Mouse (Mus musculus): ENCODE results near the gene Casp14. TPM values are rescaled to one million over a fixed set of nuclear protein-coding genes. Genes with fewer than 3 reads are reported as not detected.
A peak's percentile ranks its signal among the peaks of the same experiment; 100 is the strongest.

The Casp14 gene
- polyA plus RNA-seq (2012; rRNA removed), result 0.03 and 0.10 TPM in 2 replicates

GRCm38 (mm10) chr10:78718056-78718455, at the start of gene Casp14:
Casp14 (minus strand) TSS chr10:78718294.
- TF ChIP-seq POLR2A (IDR thresholded peaks at IDR 0.05; ENCODE audit: borderline replicate concordance, extremely low read depth, insufficient read depth, insufficient read length, poor library complexity, severe bottlenecking), result no peak
- TF ChIP-seq CTCF (IDR thresholded peaks at IDR 0.05; ENCODE audit: borderline replicate concordance, extremely low read depth, insufficient read depth, insufficient read length), result no peak
- DNase-seq (ENCODE audit: low read depth), result no peak

DNA sequence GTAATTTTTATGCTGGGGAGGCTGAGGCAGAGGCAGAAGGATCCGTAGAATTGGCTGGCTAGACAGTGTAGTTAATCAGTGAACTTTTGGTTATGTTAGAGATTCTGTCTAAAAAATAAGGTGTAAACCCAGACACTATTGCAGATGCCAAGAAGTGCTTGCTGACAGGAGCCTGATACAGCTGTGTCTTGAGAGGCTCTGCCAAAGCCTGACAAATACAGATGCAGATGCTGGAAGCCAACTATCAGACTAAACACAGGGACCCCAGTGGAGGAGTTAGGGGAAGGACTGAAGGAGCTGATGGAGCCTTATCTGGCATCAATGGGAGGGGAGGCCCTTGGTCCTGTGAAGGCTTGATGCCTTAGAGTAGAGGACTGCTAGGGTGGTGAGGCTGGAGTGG, 47.5 kb upstream of the Casp14 start:
- TF ChIP-seq CTCF (IDR thresholded peaks at IDR 0.05; ENCODE audit: borderline replicate concordance, extremely low read depth, insufficient read depth, insufficient read length) (no peak), POLR2A (IDR thresholded peaks at IDR 0.05; ENCODE audit: borderline replicate concordance, extremely low read depth, insufficient read depth, insufficient read length, poor library complexity, severe bottlenecking) (no peak)
- no peak for DNase-seq (ENCODE audit: low read depth)

- TF ChIP-seq POLR2A (IDR thresholded peaks at IDR 0.05; ENCODE audit: borderline replicate concordance, extremely low read depth, insufficient read depth, insufficient read length, poor library complexity, severe bottlenecking) (no peak), CTCF (IDR thresholded peaks at IDR 0.05; ENCODE audit: borderline replicate concordance, extremely low read depth, insufficient read depth, insufficient read length) (peak; percentile 85)
- peak; percentile 87 for DNase-seq (ENCODE audit: low read depth)
Observed at GRCm38 (mm10) chr10:78756021-78756420, 37.9 kb upstream of the Casp14 start.

GRCm38 (mm10) chr10:78752452-78753191, 34.5 kb upstream of the Casp14 start, which contains the start of gene Ccdc105:
Ccdc105 (minus strand) TSS chr10:78753065.
- DNase-seq (ENCODE audit: low read depth), result peak; percentile 96
- peak; percentile 2; the same call in 1 of the 2 replicates for TF ChIP-seq CTCF (IDR thresholded peaks at IDR 0.05; ENCODE audit: borderline replicate concordance, extremely low read depth, insufficient read depth, insufficient read length)
- TF ChIP-seq POLR2A (IDR thresholded peaks at IDR 0.05; ENCODE audit: borderline replicate concordance, extremely low read depth, insufficient read depth, insufficient read length, poor library complexity, severe bottlenecking), result peak; percentile 96

DNA sequence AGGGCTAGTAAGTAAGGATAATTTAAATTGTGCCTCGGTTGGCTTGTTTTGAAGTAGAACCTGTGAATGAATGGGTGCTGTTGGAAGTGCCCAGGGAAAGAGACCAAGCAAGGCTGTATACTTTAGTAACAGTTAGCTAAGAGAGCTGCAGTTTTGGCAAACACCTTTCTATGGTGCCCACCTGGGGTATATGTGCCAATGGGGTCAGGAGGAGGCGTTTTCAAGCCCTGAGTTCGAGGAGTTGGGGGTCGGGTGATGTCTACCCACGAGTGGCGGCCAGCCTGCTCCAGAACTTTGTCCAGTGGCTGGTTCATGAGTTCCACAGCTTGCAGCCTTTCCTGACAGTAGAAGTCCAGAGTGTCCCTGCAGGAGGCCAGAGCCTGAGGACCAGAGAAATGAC, 30.9 kb upstream of the Casp14 start:
- TF ChIP-seq CTCF (IDR thresholded peaks at IDR 0.05; ENCODE audit: borderline replicate concordance, extremely low read depth, insufficient read depth, insufficient read length), result no peak
- no peak for TF ChIP-seq POLR2A (IDR thresholded peaks at IDR 0.05; ENCODE audit: borderline replicate concordance, extremely low read depth, insufficient read depth, insufficient read length, poor library complexity, severe bottlenecking)
- no peak for DNase-seq (ENCODE audit: low read depth)

DNA sequence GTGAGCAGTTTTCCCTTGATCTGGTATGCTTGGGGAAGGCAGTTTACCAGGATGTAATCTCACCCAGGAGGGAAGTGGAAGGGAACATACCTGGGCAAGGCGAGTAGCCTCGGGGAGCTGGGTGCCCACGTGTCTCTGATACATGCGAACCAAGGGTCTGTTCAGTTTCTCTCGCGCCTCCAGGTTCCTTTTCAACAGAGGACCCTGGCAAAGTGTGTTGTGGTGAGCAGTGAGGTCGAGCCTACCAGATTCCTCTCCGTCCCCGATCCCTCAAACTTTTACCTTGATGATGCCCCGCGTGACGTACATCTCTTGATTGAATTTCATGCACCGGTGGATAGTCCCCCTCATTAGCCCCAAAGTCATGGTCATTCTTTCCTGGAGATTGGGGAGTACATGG, 30.1 kb upstream of the Casp14 start:
- DNase-seq (ENCODE audit: low read depth), result no peak

GRCm38 (mm10) chr10:78747035-78747721, 29.1 kb upstream of the Casp14 start:
- peak; percentile 67 for DNase-seq (ENCODE audit: low read depth)
- no peak for TF ChIP-seq CTCF (IDR thresholded peaks at IDR 0.05; ENCODE audit: borderline replicate concordance, extremely low read depth, insufficient read depth, insufficient read length)
- no peak for TF ChIP-seq POLR2A (IDR thresholded peaks at IDR 0.05; ENCODE audit: borderline replicate concordance, extremely low read depth, insufficient read depth, insufficient read length, poor library complexity, severe bottlenecking)

More for the DNA sequence above, 30.1 kb upstream of the Casp14 start:
- TF ChIP-seq POLR2A (IDR thresholded peaks at IDR 0.05; ENCODE audit: borderline replicate concordance, extremely low read depth, insufficient read depth, insufficient read length, poor library complexity, severe bottlenecking) (no peak), CTCF (IDR thresholded peaks at IDR 0.05; ENCODE audit: borderline replicate concordance, extremely low read depth, insufficient read depth, insufficient read length) (no peak)

DNA sequence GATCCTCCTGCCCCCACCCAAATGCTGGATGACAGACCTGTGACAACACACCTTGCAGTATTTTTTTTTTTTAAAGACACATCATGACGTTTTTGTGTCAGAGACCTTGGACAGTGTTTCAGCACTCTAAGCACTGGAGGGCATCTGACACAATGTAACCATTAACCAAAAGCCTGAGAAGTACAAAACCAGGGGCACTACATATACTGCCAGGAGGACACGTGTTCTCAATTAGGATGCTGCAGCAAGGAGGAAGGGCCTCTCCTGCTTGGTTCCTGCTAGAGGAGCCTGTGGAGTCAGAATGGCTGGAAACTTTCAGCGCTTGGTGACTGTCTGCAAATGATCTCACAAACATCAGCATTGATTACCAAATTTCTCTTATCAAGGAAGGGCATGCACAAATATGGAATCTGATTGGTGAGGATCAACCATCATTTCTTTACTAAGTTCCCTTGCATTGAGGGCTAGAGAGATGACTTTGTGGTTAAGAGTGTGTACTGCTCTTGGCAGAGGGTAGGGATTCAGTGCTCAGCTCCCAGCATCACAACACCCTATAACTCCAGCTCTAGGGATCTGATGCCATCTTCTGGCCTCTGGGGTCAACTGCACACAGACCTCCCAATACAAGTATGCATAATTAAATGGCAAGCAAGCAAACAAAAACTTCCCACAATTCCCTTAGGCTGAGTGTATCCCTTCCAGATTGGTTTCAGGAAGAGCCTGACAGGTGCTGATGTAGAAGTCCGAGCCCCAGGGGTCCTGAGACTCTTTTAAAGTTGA, 27.5 kb upstream of the Casp14 start:
- DNase-seq (ENCODE audit: low read depth), result no peak
- peak; percentile 33; the same call in 1 of the 2 replicates for TF ChIP-seq CTCF (IDR thresholded peaks at IDR 0.05; ENCODE audit: borderline replicate concordance, extremely low read depth, insufficient read depth, insufficient read length)
- no peak for TF ChIP-seq POLR2A (IDR thresholded peaks at IDR 0.05; ENCODE audit: borderline replicate concordance, extremely low read depth, insufficient read depth, insufficient read length, poor library complexity, severe bottlenecking)

DNA sequence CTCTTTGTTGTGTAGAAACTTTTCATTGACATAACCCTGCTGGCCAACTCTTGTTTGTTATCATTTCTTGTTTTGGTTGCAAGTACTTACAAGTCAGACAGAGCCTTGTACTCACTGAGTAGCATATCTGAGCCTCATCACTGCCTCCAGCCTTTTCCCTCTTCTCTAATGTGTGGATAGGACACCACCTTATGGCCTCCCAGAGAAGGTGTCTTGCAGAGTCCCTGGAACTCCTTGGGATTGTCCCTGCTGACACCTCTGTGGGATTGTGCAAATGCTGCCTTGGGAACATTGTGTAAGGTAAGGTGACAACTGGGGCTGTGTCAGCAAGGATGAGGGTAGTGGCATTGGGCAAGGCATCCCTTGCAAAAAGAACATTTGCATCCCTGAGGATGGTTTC, 25.6 kb upstream of the Casp14 start:
- TF ChIP-seq POLR2A (IDR thresholded peaks at IDR 0.05; ENCODE audit: borderline replicate concordance, extremely low read depth, insufficient read depth, insufficient read length, poor library complexity, severe bottlenecking) (no peak), CTCF (IDR thresholded peaks at IDR 0.05; ENCODE audit: borderline replicate concordance, extremely low read depth, insufficient read depth, insufficient read length) (no peak)
- no peak for DNase-seq (ENCODE audit: low read depth)

GRCm38 (mm10) chr10:78739821-78740220, 21.7 kb upstream of the Casp14 start:
- TF ChIP-seq POLR2A (IDR thresholded peaks at IDR 0.05; ENCODE audit: borderline replicate concordance, extremely low read depth, insufficient read depth, insufficient read length, poor library complexity, severe bottlenecking) (no peak), CTCF (IDR thresholded peaks at IDR 0.05; ENCODE audit: borderline replicate concordance, extremely low read depth, insufficient read depth, insufficient read length) (no peak)
- no peak for DNase-seq (ENCODE audit: low read depth)

DNA sequence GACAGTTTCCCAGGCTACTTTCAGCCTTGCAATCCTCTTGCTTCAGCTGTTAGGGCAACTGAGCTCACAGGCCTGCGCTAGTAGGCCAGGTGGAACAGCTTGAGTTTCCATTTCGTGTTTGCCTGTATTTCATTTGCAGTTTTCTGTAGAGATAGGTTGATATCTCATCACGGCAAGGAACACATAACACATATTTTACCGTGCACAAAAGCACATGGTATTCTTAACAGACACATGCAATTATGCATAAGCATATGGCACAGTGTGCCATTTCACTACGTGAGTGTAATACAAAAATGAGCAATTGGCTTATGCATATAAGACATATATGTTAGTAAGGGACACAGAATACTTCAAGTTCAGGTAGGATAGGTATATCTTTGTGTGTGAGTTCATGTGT, 9.8 kb upstream of the Casp14 start:
- peak; percentile 78 for DNase-seq (ENCODE audit: low read depth)
- TF ChIP-seq CTCF (IDR thresholded peaks at IDR 0.05; ENCODE audit: borderline replicate concordance, extremely low read depth, insufficient read depth, insufficient read length), result no peak
- no peak for TF ChIP-seq POLR2A (IDR thresholded peaks at IDR 0.05; ENCODE audit: borderline replicate concordance, extremely low read depth, insufficient read depth, insufficient read length, poor library complexity, severe bottlenecking)
